Mouse (Mus musculus) forebrain, postnatal 0 days (tissue): ENCODE results near the gene Tap2. TPM values are rescaled to one million over a fixed set of nuclear protein-coding genes. Genes with fewer than 3 reads are reported as not detected.
A peak's percentile ranks its signal among the peaks of the same experiment; 100 is the strongest.
"Not testable (repeated sequence)": the region's sequence is repeated elsewhere in the genome, so short reads cannot be mapped to it uniquely, and the experiment has no call there.

Source experiments
- ATAC-seq: fragments of 200-750 bp; cut with Nextera tagmentation; 2 replicates; pipeline ENCODE4 v1.8.0; 2017; ENCODE audit warnings: mild to moderate bottlenecking, moderate library complexity
- DNase-seq: peaks from one replicate; pipeline ENCODE4 v3.0.0-alpha.2; 2015
- H3K27ac ChIP-seq: fragments of 300-500 bp; sonication (generic); 2 replicates; pipeline ENCODE4 v1.5.1; 2014; ENCODE audit warnings: low read depth, mild to moderate bottlenecking, antibody characterized with exemption, low read length, moderate library complexity, mixed read lengths
- H3K27me3 ChIP-seq: fragments of 300-500 bp; sonication (generic); 2 replicates; pipeline ENCODE4 v1.6.1; 2014; ENCODE audit warnings: mild to moderate bottlenecking, low read length, mixed read lengths; ENCODE audit not compliant: insufficient read depth
- H3K36me3 ChIP-seq: fragments of 300-500 bp; sonication (generic); 2 replicates; pipeline ENCODE4 v1.6.1; 2014; ENCODE audit warnings: mild to moderate bottlenecking, moderate library complexity; ENCODE audit not compliant: insufficient read depth
- H3K4me1 ChIP-seq: fragments of 300-500 bp; sonication (generic); 2 replicates; pipeline ENCODE4 v1.6.1; 2014; ENCODE audit warnings: antibody characterized with exemption; ENCODE audit not compliant: insufficient read depth
- H3K4me2 ChIP-seq: fragments of 300-500 bp; sonication (generic); 2 replicates; pipeline ENCODE4 v1.6.1; 2014; ENCODE audit warnings: low read depth, mild to moderate bottlenecking, moderate library complexity
- H3K4me3 ChIP-seq: fragments of 300-500 bp; sonication (generic); 2 replicates; pipeline ENCODE4 v1.5.1; 2014; ENCODE audit warnings: low read depth, low read length, mixed read lengths
- H3K9ac ChIP-seq: fragments of 300-500 bp; sonication (generic); 2 replicates; pipeline ENCODE4 v1.6.1; 2014; ENCODE audit warnings: mild to moderate bottlenecking
- H3K9me3 ChIP-seq: fragments of 300-500 bp; sonication (generic); 2 replicates; pipeline ENCODE4 v1.6.1; 2016; ENCODE audit warnings: low read length
- CTCF ChIP-seq: sonication (generic); IDR thresholded peaks from 2 replicates; pipeline ENCODE4 v1.5.1; 2016; ENCODE audit warnings: antibody characterized with exemption, control low read depth, low read depth
- WGBS: fragments of 180-500 bp; shearing (Covaris S2); extraction: QIAGEN DNeasy Blood & Tissue Kit; methylation state at CpG from one replicate; pipeline ENCODE4 v1.1.7; 2014; 5-methylcytosine and 5-hydroxymethylcytosine counted together
- polyA plus RNA-seq: library from polyadenylated mRNA; unstranded; fragments of >200 nt; fragmentation: Nextera tagmentation; extraction: Ambion mirVana; gene quantifications from 2 replicates; pipeline ENCODE4 v1.2.1, GENCODE M21; 2015
- total RNA-seq: library from RNA; depleted of rRNA; stranded (reverse); fragments of >200 nt; gene quantifications from 2 replicates; pipeline ENCODE4 v1.2.3, GENCODE M21; 2014

Tap2 gene
- total and polyA plus RNA-seq, 2 experiments from 2014 or later, result 1.9 to 3.8 TPM

DNA sequence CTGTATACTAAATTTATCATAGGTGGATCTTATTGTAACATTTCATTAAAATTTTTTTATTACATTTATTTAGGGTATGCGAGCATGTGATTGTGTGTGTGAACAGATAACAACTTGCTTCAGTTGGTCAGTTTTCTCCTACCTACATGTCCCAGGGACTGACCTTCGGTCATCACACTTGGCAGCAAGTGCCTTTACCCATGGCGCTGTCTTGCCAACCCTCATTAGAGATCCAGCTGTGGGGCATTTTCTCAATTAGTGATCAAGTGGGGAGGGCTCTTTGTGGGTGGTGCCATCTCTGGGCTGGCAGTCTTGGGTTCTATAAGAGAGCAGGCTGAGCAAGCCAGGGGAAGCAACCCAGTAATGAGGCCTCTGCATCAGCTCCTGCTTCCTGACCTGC is 21.5 kb downstream of the Tap2 start:
- Histone ChIP-seq H3K27me3 (no peaks in the 10 kb centered on the region), H3K9me3 (no peaks in the 10 kb centered on the region), H3K4me1 (no peaks in the 10 kb centered on the region), H3K27ac (no peak overlapping the region), H3K36me3 (no peaks in the 10 kb centered on the region), H3K9ac (no peak overlapping the region), H3K4me3 (no peak overlapping the region), H3K4me2 (no peak overlapping the region)
- ATAC-seq (no peak), DNase-seq (no peak)
- 96% methylated on average over 3 of the region's 3 CpGs for WGBS
- TF ChIP-seq CTCF, result no peak

DNA sequence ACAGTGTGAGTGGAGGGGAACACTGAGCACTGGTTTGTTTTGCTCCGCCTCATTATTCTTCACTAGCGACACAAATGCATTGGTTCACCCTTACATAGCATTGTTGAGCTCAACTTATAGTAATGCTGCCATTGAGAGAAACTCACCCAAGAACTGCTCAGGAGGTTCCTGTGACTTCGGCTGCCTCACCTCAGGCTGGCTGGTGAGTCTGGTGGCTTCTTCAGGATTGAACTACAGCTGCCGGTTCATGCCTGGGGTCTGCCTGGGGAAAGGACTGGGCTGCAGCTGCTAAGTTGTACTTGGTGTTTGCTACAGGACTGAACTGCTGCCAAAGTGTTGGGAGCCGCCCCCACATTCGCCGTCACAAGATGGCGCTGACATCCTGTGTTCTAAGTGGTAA is 22.1 kb downstream of the Tap2 start:
- H3K4me2 ChIP-seq, result no peak overlapping the region
- H3K27ac ChIP-seq, result no peak overlapping the region
- H3K9ac ChIP-seq, result no peak overlapping the region
- WGBS, result 94% methylated on average over 8 of the region's 8 CpGs
- H3K9me3 ChIP-seq, result no peaks in the 10 kb centered on the region
- no peaks in the 10 kb centered on the region for H3K4me1 ChIP-seq
- no peaks in the 10 kb centered on the region for H3K36me3 ChIP-seq
- no peak for ATAC-seq
- H3K4me3 ChIP-seq, result no peak overlapping the region
- no peaks in the 10 kb centered on the region for H3K27me3 ChIP-seq
- DNase-seq, result no peak
- TF ChIP-seq CTCF, result no peak

DNA sequence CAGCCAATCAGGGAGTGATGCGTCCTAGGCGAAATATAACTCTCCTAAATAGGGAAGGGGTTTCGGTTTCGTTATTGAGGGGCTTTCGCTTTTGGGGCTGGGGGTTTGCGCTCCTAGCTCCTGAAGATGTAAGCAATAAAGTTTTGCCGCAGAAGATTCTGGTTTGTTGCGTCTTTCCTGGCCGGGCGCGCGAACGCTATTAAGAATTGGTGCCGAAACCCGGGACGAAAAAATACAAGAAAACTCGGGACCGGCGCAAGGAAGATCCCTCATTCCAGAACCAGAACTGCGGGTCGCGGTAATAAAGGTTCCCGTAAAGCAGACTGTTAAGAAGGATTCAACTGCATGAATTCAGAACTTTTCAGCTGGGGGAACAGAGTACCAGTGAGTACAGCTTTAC is 22.6 kb downstream of the Tap2 start:
- not testable (repeated sequence) for H3K36me3 ChIP-seq, DNase-seq, H3K4me1 ChIP-seq, H3K9me3 ChIP-seq, H3K27ac ChIP-seq, H3K4me3 ChIP-seq, H3K9ac ChIP-seq, ATAC-seq, H3K27me3 ChIP-seq, H3K4me2 ChIP-seq
- 98% methylated on average over 13 of the region's 23 CpGs for WGBS

- 88% methylated on average over 4 of the region's 9 CpGs for WGBS
- not testable (repeated sequence) for H3K4me1 ChIP-seq, H3K36me3 ChIP-seq, DNase-seq, H3K9me3 ChIP-seq, ATAC-seq, H3K4me2 ChIP-seq, H3K4me3 ChIP-seq, H3K27ac ChIP-seq, H3K9ac ChIP-seq, H3K27me3 ChIP-seq
Observed at GRCm38 (mm10) chr17:34230971-34231370, 27.6 kb downstream of the Tap2 start.

DNA sequence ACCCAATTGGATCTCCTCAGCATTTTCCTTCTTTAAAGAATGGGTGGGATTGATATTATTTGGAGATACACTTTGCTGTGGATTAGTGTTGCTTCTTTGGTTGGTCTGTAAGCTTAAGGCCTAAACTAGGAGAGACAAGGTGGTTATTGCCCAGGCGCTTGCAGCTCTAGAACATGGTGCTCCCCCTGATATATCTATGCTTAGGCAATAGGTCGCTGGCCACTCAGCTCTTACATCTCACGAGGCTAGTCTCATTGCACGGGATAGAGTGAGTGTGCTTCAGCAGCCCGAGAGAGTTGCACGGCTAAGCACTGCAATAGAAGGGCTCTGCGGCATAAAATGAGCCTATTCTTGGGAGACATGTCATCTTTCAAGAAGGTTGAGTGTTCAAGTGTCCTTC is 28.7 kb downstream of the Tap2 start:
- H3K9me3 ChIP-seq, H3K4me1 ChIP-seq, H3K4me2 ChIP-seq, DNase-seq, H3K9ac ChIP-seq, H3K27ac ChIP-seq, H3K27me3 ChIP-seq, H3K4me3 ChIP-seq, ATAC-seq, H3K36me3 ChIP-seq: not testable (repeated sequence)
- 92% methylated on average over 5 of the region's 7 CpGs for WGBS

GRCm38 (mm10) chr17:34234926-34235325 is 31.6 kb downstream of the Tap2 start:
- Histone ChIP-seq H3K4me3 (no peak overlapping the region), H3K4me2 (no peak overlapping the region), H3K27ac (no peak overlapping the region), H3K9me3 (no peaks in the 10 kb centered on the region), H3K27me3 (no peaks in the 10 kb centered on the region), H3K9ac (no peak overlapping the region), H3K4me1 (no peaks in the 10 kb centered on the region), H3K36me3 (no peaks in the 10 kb centered on the region)
- WGBS, result 47% methylated on average over 9 of the region's 9 CpGs
- peak; percentile 63 for DNase-seq
- TF ChIP-seq CTCF, result peak; percentile 84
- ATAC-seq, result peak; percentile 71

DNA sequence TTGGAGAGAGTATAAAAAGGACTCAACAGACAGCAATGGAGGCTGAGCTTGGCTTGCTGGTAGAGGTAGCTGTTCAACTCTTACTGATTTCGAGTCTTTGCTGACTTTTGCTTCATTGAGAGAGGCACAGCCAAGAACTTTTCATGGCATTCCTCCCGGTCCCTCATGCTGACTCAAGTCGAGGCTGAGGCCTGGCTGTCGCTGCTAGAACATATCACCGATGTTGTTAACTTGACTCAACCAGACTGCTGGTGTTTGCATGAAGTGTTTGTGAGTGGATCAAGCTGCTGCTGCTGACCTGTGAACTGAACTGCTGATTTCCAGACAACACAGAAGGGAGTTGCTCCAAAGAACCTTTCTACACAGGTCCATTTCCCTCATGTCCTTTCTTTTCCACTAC is 33.4 kb downstream of the Tap2 start:
- no peak overlapping the region for H3K9ac ChIP-seq
- ATAC-seq (no peak), DNase-seq (peak; percentile 29)
- no peaks in the 10 kb centered on the region for H3K36me3 ChIP-seq
- H3K4me2 ChIP-seq, result no peak overlapping the region
- H3K27me3 ChIP-seq, result no peaks in the 10 kb centered on the region
- H3K4me1 ChIP-seq, result no peaks in the 10 kb centered on the region
- H3K4me3 ChIP-seq, result no peak overlapping the region
- H3K27ac ChIP-seq, result no peak overlapping the region
- no peaks in the 10 kb centered on the region for H3K9me3 ChIP-seq
- 76% methylated on average over 5 of the region's 5 CpGs for WGBS
- no peak for TF ChIP-seq CTCF

DNA sequence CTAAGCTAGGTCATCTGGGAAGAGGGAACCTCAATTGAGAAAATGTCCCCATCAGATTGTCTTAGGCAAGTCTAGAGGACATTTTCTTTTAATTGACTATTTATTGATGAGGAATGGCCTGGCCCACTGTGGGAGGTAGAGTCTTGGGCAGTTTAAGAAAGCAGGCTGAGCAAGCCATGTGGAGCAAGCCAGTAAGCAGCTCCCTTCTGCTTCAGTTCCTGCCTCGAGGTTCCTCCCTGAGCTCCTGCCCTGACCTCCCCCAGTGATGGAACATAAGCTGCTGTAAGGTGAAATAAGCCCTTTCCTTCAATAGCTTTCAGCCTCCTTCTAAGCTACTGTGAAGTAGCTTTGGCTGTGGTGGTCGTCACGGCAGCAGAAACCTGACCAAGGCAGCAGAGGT is 34.4 kb downstream of the Tap2 start:
- ATAC-seq (no peak), DNase-seq (no peak)
- H3K27ac ChIP-seq, result no peak overlapping the region
- no peaks in the 10 kb centered on the region for H3K9me3 ChIP-seq
- H3K9ac ChIP-seq, result no peak overlapping the region
- H3K4me1 ChIP-seq, result no peaks in the 10 kb centered on the region
- TF ChIP-seq CTCF, result no peak
- WGBS, result 64% methylated on average over 3 of the region's 3 CpGs
- H3K4me2 ChIP-seq, result no peak overlapping the region
- H3K27me3 ChIP-seq, result no peaks in the 10 kb centered on the region
- H3K36me3 ChIP-seq, result no peaks in the 10 kb centered on the region
- no peak overlapping the region for H3K4me3 ChIP-seq
